Mouse (Mus musculus): ENCODE measurements at regions not wholly inside any gene's neighbourhood (a gene's known extent, or its start where the extent isn't known, plus 50 kb on each side); places are given as distances from the start of the nearest gene placed in this dataset.

GRCm38 (mm10) chr19:48090393-48090792 lies 115.4 kb upstream of the Sorcs3 start:
- peak; percentile 2 to 12 for DNase-seq

DNA sequence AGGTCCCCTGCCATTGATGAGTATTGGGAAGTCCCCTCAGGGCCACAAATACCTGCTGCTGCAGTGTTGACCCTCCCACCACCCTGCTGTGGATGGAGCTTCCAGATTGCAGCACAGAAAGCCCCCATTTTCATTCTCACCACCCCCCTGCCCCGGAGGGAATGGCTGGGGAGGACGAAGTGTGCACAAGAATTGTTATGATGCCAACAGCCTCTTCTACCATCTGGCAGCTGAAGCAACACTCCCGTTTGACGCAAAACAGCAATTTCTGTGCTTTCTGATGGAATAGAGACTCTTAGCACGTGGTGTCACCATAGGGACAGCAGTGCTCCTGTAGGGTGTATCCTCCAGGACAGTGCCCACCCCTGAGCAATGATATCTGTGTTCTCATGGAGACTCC lies 108.5 kb upstream of the Sorcs3 start:
- no peak for DNase-seq

DNA sequence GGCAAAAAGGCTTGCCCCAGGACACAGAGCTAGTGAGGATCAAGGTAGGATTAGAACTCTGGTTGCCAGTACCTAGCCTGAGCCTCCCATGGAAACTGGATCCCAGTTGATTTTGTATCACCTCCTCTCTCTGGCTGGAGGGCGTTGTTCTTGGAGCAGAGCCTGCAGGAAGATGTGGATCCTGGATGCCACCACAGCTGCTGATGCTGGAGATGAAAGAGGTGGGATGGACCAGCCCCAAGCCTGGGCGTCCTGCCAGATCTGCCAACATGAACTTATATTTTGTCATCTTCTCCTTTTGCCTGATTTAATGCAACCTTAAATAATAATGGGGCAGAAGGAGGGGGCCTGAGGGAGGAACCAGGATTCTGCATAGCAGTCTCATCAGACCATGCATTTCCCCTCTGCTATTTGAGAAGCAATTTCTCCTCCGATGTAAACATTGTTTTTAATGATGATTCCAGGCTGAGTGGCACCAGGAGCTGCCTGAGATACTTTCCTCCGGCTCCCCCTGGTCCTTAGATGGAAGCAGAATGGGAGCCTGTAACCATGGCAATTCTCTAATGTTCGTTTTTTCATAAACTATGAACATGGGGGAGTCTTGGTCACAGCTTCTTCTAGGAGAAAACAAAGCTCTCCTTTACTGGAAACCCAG lies 107.8 kb upstream of the Sorcs3 start:
- DNase-seq, result no peak

DNA sequence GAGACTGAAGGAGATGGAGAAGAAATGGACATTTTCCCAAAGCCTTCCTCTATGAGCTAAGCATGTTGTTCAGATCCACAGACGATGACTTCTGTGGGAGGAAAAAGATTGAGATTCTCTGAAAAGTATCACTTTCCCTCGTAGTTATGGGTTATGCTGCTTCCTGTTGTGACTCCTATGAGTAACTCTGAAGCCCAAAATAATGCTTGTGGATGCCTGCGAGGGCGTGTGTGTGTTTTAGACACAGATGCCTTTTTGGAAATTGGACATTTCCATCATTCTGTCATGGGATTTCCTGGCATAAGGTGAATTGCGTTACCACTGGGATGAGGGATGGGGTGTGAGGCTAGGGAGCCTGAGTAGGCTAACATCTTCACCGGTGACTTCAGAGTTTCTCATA lies 104.8 kb upstream of the Sorcs3 start:
- no peak for DNase-seq

DNA sequence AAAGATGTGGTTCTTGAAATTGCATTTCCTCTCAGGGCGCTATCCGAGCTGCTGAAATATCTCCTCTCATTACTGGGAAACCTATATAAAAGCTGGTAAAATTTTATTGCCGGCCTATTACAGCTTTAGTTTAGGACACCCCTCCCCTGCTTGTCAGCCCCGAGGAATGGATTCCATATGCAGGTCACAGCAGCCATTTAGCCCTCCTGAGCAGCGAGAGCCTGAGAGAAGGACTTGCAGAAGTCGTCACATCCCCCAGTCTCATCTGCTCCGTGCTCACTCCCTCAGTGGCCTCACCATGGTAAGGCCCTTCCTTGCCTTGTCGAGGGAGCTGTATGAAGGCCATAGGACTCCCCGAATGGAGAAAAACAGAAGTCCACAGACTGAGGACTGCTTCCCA lies 90.7 kb upstream of the Sorcs3 start:
- DNase-seq, result no peak

GRCm38 (mm10) chr19:48115728-48116127 lies 90.1 kb upstream of the Sorcs3 start:
- DNase-seq, result no peak

DNA sequence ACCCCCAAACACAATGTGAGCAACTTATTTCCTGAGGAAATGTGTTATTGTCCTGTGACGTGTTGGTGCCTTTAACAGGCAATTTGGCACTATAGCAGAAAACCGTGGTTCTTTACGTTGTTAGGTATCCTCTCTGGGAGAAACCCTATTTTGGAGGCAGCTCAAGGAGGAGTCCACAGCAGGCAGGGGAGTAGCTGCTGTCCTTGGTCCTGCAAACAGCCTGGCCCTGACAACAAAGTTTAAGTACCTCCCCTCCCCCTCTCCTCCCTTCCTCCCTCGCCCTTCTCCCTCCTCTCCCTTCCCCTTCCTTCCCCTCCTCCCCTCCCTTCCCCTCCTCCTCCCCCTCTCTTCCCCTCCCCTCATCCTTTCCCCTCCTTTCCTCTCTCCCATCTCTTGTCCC lies 89.1 kb upstream of the Sorcs3 start:
- DNase-seq, result no peak

GRCm38 (mm10) chr19:48117646-48118045 lies 88.2 kb upstream of the Sorcs3 start:
- DNase-seq, result no peak

DNA sequence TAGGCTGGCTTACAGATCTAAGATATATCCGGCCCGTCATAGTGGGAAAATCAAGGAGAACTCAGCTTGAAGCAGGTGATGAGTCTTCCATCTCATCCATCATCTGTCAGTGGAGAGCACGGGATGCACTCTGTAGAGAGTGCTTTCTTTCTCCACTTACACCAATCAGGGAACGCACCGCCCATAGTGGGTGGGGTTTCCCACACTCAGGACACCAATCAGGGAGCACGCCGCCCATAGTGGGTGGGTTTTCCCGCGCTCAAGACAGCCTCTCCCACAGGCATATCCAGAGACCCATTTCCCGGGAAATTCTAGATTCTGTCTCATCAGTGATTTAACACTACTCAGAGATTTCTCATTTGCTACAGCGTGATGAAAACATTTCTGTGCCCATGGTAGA lies 83.5 kb upstream of the Sorcs3 start:
- DNase-seq, result no peak

- no peak for DNase-seq
Measured at GRCm38 (mm10) chr19:48123777-48124176, 82.0 kb upstream of the Sorcs3 start.

DNA sequence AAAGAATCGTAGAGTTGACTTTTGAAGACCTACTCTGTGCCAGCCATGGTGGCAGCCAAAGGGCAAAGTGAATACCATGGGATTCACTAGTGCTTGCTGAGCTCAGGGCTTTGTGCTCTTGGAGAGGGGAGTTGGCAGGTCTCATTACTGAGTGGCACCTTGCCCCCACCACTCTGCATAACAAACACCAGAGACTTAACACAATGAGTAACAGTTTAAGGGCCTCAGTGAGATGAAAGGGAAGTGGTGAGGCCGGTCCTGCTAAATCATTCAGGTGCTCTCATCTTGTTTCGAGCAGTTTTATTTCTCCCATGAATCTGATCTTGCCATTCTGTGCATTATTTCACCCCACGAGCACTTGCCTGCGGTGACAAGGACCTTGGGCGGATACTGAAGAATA lies 80.1 kb upstream of the Sorcs3 start:
- no peak for DNase-seq

DNA sequence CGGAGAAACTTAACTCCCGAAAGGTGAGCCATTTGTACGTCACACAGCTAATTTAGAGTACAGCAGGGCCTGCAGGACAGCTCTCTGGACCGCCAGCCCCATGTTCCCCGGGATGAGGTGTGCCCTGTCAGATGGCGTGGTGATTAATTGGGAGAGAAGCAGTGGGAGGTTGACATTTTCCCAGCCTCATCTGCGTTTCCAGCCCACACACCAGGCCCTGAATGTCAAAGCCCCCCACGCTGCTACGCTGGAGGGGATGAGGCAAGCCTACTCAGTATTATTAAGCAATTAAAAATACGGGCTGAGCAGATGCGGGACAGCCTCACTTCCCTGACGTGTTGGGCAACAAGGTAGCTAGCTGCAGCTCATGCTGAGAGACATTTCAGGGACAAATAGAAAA lies 77.7 kb upstream of the Sorcs3 start:
- no peak for DNase-seq

DNA sequence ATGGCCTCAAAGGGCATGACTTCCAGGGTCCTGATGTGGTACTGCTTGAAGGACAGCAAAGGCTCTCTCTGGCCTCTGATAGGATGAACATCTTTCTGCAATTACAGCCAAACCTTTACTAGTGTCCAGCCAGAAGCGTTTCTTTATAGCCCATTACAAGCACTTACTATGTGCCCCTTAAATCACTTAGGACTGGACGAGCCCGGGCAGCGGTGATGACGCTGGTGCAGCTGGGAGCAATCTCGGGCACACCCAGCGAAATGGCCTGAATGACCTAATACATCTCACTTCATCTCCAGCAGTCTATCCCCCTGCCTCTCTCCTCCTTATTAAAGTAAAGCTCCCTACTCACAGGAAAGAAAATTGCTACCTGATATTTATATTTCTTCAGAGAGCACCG lies 69.6 kb upstream of the Sorcs3 start:
- no peak for DNase-seq

DNA sequence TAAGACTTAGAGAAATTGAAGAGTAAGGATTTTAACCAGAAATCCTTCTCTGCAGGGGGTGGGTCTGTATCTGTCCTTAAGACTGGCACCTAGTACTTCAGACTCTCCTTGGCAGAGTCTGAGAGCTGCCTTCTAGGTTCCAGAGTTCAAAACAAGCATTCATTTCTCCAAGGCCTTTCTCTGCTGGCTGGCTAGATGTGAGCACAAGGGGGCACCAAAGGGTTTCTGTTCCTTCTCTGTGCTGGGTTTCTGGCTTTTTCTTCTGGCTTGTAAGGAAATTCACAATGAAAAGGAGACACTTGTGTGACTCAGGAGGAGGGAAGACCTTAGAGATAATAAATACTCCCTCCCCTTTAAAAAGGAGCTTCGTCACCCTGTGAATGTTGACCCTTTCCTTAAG lies 61.7 kb upstream of the Sorcs3 start:
- peak in 1 of 2 experiments; percentile 3 for DNase-seq
